Mouse (Mus musculus) CD8-positive naive resting alpha-beta T cell, adult 57 days (primary cell): ENCODE data around the gene Aebp1. TPM values are rescaled to one million over a fixed set of nuclear protein-coding genes. Genes with fewer than 3 reads are reported as not detected.

Source experiments
- total RNA-seq: library from RNA; stranded (reverse); gene quantifications from one replicate; pipeline ENCODE4 v1.2.4, GENCODE M21; 2023

The Aebp1 gene
- total RNA-seq: 1.3 TPM

DNA sequence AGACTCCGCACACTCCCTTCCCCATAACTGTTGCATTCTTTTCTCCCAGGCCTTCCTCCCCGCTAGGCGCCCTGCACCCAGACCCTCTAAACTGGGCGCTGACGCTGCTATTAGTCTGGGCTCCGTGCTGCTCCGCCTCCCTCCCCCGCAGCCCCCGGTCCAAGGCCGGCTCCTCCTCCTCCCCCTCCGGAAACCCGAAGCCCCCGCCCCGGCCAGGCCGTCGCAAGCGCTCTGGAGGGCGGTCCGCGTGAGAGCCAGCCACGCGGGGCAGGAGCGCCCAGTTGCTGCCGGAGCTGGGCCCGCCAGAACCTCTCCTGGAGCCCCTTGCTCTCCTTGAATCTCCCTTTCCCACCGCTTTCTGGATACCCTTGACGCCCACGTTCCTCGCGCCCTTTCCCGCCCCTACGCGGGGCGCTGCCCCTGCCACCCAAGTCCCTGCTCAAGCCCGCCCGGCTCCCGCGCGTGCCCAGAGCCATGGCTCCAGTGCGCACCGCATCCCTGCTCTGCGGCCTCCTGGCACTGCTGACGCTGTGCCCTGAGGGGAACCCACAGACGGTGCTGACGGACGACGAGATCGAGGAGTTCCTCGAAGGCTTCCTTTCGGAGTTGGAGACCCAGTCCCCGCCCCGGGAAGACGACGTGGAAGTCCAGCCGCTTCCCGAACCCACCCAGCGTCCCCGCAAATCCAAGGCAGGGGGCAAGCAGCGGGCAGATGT is at the start of gene Aebp1:
TSS of gene Aebp1 (plus strand) at position 270 of the 716 bp plus-strand sequence.

DNA sequence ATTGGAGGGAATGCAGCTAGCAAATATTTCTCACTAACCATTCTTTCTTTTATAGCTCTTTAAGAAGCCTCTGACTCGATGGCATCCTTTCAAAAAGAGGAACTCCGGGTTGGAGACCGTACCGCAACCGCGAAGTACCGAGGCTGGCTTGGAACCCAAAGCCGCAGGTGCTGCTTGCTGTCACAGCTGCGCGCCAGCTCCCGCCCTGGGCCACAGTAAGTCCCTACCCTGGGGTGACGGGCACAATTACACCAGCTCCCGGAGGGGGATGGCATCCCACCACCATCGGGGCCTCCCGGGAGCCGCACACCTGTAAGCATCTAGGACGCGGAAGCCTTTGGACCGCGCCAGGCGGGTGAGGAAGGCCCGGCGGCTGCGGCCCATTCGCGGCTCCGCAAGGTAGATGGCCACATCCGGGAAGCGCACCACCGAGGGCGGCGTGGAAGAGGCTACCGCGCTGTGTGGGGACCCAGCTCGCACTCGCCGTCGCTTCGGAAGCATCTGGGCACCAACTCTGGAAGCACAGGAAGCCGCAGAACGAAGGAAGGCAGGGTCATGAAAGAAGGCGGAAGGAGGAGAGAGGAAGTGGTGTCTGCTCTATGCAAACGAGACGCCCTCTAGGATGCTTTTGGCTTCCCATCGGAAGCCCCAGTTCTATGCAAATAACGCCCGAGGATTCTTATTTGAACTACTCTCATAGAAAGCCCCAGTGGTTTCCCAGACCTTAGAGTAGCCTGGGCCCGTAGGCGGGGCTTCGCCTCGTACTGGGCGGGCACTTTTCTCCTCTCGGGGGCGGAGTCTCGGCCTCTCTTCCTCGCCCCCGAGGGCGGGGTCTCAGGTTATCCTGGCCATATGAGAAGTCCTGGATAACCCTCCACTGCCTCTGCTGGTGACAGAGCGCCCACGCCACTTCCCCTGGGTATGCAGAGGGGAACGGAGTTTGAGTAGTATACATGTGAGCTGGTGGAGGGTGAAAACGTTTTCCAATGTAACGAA is 24.2 kb upstream of the Aebp1 start, which contains the start of gene Polm:
TSS of gene Polm (minus strand) at position 766 of the 996 bp plus-strand sequence.

DNA sequence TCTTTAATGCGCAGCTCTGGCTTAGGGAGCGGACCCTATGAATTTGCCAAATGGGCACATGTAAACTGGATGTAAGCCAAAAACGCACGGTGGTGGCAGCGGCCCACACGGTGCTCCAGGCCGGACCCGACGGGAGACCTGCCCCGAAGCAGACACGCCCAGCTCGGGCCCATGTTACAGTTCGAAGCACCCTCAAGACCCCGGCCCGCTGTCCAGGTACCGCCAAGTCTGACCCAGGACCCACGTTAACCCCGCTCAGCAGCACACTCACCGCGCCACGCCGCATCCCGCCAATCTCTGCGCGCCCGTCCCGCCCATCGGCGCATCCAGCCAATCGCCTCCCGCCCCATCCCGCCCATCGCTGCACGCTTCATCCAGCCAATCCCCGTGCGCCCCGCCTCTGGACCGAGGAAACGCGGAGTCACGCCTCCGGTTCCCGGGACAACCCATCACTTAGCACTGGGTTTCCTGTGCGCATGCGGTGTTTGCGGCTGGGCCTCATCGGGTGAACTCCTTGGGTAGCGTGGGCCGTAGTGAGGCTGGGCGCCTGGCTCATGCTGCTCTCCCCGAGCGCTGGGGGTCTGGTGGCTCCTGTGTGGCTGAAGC is 16.3 kb downstream of the Aebp1 start, which contains the start of gene Pold2:
TSS of gene Pold2 (minus strand) at position 372 of the 606 bp plus-strand sequence.

DNA sequence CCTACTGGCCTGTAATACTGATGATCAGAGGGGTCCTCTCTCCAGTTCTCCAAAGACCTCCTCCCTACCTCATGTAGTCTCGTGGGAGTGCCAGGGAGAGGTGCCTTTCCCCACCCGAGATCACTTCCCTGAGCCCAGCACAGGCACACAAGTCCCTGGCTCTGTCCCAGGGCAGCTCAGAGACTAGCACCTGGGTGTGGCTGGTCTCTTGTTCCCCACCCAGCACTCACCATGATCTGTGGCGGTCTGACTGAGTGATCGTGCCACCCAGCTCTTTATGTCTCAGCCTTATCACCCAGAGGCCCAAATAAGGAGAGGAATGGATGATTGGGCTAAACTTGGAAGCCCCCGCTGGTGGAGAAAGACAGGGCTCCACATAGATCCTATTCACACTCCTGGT is 36.8 kb downstream of the Aebp1 start, which contains the start of gene Myl7:
TSS of gene Myl7 (minus strand) at position 252 of the 400 bp plus-strand sequence.

Other genes with a start within 250 kb of the Aebp1 start
- gene Mrps24, start 146.3 kb upstream of the Aebp1 start, total RNA-seq: 56.9 TPM
- 29.8 TPM for gene Urgcp, start 99.6 kb upstream of the Aebp1 start, total RNA-seq
- 118 TPM for gene Dbnl, start 73.5 kb upstream of the Aebp1 start, total RNA-seq
- gene Pgam2, start 58.2 kb upstream of the Aebp1 start, total RNA-seq: not detected
- gene Polm, start 23.9 kb upstream of the Aebp1 start, total RNA-seq: 38.4 TPM
- 60.2 TPM for gene Pold2, start 16.3 kb downstream of the Aebp1 start, total RNA-seq
- gene Myl7, start 36.8 kb downstream of the Aebp1 start, total RNA-seq: not detected
- not detected for gene Gck, start 88.1 kb downstream of the Aebp1 start, total RNA-seq
- 58.0 TPM for gene Ykt6, start 93.7 kb downstream of the Aebp1 start, total RNA-seq
- 11.1 TPM for gene Camk2b, start 204.4 kb downstream of the Aebp1 start, total RNA-seq